Mouse (Mus musculus): ENCODE results near the gene Draxin.

DNA sequence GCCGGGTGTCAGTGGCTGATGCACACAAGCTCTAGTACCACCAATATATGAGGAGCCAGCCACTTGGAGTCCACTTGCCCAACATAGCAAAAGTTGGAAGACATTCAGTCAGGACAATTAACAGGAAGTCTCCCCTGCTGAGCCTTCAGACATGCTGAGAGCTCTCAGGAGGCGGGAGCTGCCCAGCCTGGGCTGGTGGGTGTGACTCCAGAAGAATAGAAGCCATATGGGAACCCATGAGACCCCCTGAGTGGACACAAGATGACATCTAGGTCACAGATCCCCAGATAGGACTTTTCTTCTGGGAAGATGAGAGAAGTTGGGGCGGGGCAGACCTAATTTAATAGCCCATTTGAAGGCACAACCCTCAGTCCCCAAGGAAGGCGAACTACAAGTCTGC is 41.3 kb downstream of the Draxin start:
- TF ChIP-seq CTCF (conservative IDR thresholded peaks at IDR 0.05; ENCODE audit: low read length) (no peak), POU5F1 (IDR thresholded peaks at IDR 0.05; ENCODE audit: borderline replicate concordance, low read length) (no peak), NANOG (IDR thresholded peaks at IDR 0.05; ENCODE audit: borderline replicate concordance, low read length) (no peak; the same call in 1 of the 2 replicates)

All from E14TG2a.4 (cell line).